Mouse (Mus musculus) kidney, embryonic 16.5 days (tissue): ENCODE results near the gene Msto1. TPM values are rescaled to one million over a fixed set of nuclear protein-coding genes. Genes with fewer than 3 reads are reported as not detected.
"Not testable (repeated sequence)": the region's sequence is repeated elsewhere in the genome, so short reads cannot be mapped to it uniquely, and the experiment has no call there.

Source experiments
- ATAC-seq: fragments of 200-750 bp; cut with Nextera tagmentation; 2 replicates; pipeline ENCODE4 v1.8.0; 2017; ENCODE audit warnings: moderate TSS enrichment; ENCODE audit not compliant: low FRiP score, low TSS enrichment
- H3K27ac ChIP-seq: fragments of 300-500 bp; sonication (generic); 2 replicates; pipeline ENCODE4 v1.5.1; 2014; ENCODE audit warnings: low read length
- H3K27me3 ChIP-seq: fragments of 300-500 bp; sonication (generic); 2 replicates; pipeline ENCODE4 v1.6.1; 2014; ENCODE audit warnings: low read length, control low read depth, mixed read lengths; ENCODE audit not compliant: insufficient read depth
- H3K36me3 ChIP-seq: fragments of 300-500 bp; sonication (generic); 2 replicates; pipeline ENCODE4 v1.6.1; 2014; ENCODE audit warnings: low read length, control low read depth, mixed read lengths; ENCODE audit not compliant: insufficient read depth
- H3K4me1 ChIP-seq: fragments of 300-500 bp; sonication (generic); 2 replicates; pipeline ENCODE4 v1.6.1; 2014; ENCODE audit warnings: low read length, control low read depth, mixed read lengths; ENCODE audit not compliant: insufficient read depth
- H3K4me2 ChIP-seq: fragments of 300-500 bp; sonication (generic); replicated peaks from 2 replicates; pipeline ENCODE4 v1.6.1; 2014; ENCODE audit warnings: low read depth, low read length
- H3K4me3 ChIP-seq: fragments of 300-500 bp; sonication (generic); 2 replicates; pipeline ENCODE4 v1.5.1; 2014; ENCODE audit warnings: mild to moderate bottlenecking, low read length
- H3K9ac ChIP-seq: fragments of 300-500 bp; sonication (generic); replicated peaks from 2 replicates; pipeline ENCODE4 v1.6.1; 2014; ENCODE audit warnings: low read length
- H3K9me3 ChIP-seq: fragments of 300-500 bp; sonication (generic); 2 replicates; pipeline ENCODE4 v1.6.1; 2016; ENCODE audit warnings: low read length, control low read depth
- WGBS: fragments of 180-500 bp; shearing (Covaris S2); extraction: QIAGEN DNeasy Blood & Tissue Kit; methylation state at CpG from one replicate; pipeline ENCODE4 v1.1.7; 2014; 5-methylcytosine and 5-hydroxymethylcytosine counted together
- polyA plus RNA-seq: library from polyadenylated mRNA; unstranded; fragments of >200 nt; fragmentation: Nextera tagmentation; extraction: Ambion mirVana; gene quantifications from 2 replicates; pipeline ENCODE4 v1.2.1, GENCODE M21; 2015

Gene Msto1
- polyA plus RNA-seq, 1 experiment from 2014 or later = 69.8 TPM

- Histone ChIP-seq H3K27me3 (no peaks in the 10 kb centered on the region), H3K9ac (no peak overlapping the region), H3K4me1 (no peaks in the 10 kb centered on the region), H3K4me3 (no peak overlapping the region), H3K4me2 (no peak overlapping the region), H3K36me3 (peaks cover 84% of the 10 kb centered on the region), H3K27ac (no peak overlapping the region), H3K9me3 (no peaks in the 10 kb centered on the region)
- 95% methylated on average over 2 of the region's 2 CpGs for WGBS
- ATAC-seq = no peak
Observed at GRCm38 (mm10) chr3:88905741-88906140, 8.1 kb downstream of the Msto1 start.

DNA sequence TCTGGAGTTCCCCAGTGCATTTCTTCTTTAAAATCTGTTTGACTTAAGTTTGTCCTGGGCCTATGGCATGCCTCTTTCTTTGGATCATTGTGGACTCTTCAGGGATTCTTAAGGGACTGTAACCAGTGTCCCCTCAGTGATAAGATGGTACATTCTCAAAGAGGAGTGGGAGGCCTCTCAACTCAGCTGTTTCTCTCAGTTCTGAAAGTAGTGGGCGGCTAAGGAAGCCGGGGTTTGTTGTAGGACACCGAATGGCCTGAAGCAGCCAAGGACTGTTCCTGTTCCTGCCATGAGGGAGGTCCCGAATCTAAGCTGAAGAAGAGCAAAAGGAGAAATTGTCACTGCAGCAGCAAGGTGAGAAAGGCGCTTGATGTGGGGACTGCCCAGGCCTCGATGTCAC is 8.6 kb downstream of the Msto1 start:
- H3K4me2 ChIP-seq = no peak overlapping the region
- WGBS = 85% methylated on average over 6 of the region's 6 CpGs
- peaks cover 82% of the 10 kb centered on the region for H3K36me3 ChIP-seq
- no peak for ATAC-seq
- no peaks in the 10 kb centered on the region for H3K4me1 ChIP-seq
- H3K4me3 ChIP-seq = no peak overlapping the region
- no peaks in the 10 kb centered on the region for H3K27me3 ChIP-seq
- H3K27ac ChIP-seq = no peak overlapping the region
- no peaks in the 10 kb centered on the region for H3K9me3 ChIP-seq
- no peak overlapping the region for H3K9ac ChIP-seq

DNA sequence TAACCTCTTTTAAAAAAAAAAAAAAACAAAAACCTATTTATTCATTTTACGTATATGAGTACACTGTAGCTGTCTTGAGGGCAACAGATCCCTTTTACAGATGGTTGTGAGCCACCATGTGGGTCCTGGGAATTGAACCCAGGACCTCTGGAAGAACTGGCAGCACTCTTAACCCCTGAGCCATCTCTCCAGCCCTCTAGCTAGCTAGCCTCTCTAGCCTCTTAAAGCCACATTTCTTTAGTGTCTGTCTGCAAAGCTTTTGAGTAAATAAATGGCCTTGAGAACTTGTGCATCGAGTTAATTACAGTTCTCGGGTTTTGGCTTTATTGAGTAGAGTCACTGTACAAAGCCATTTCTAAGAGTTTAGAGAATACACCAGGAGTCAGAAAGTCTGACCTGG is 9.0 kb downstream of the Msto1 start:
- no peak overlapping the region for H3K4me3 ChIP-seq
- no peak for ATAC-seq
- H3K36me3 ChIP-seq = peaks cover 78% of the 10 kb centered on the region
- H3K4me1 ChIP-seq = no peaks in the 10 kb centered on the region
- no peaks in the 10 kb centered on the region for H3K27me3 ChIP-seq
- H3K27ac ChIP-seq = no peak overlapping the region
- H3K9ac ChIP-seq = no peak overlapping the region
- no peaks in the 10 kb centered on the region for H3K9me3 ChIP-seq
- 85% methylated on average over 3 of the region's 3 CpGs for WGBS
- no peak overlapping the region for H3K4me2 ChIP-seq

DNA sequence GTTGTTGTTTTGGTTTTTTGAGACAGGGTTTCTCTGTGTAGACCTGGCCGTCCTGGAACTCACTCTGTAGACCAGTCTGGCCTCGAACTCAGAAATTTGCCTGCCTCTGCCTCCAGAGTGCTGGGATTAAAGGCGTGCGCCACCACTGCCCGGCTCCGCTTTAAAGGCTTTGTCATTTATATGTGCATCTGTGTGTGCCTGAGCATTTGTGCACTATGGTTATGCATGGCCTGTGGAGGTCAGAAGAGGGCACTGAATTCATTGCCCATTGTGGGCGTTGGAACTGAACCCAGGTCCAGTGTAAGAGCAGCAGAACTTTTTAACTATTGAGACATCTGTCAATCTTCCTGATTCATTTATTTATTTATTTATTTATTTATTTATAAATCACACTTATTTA is 20.8 kb downstream of the Msto1 start:
- H3K4me1 ChIP-seq, ATAC-seq, H3K9ac ChIP-seq, H3K36me3 ChIP-seq, H3K4me3 ChIP-seq, H3K27me3 ChIP-seq, H3K9me3 ChIP-seq, H3K4me2 ChIP-seq, H3K27ac ChIP-seq: not testable (repeated sequence)
- 91% methylated on average over 7 of the region's 7 CpGs for WGBS

- H3K9ac ChIP-seq, H3K36me3 ChIP-seq, H3K27me3 ChIP-seq, H3K27ac ChIP-seq, ATAC-seq, H3K4me1 ChIP-seq, H3K4me2 ChIP-seq, H3K4me3 ChIP-seq, H3K9me3 ChIP-seq: not testable (repeated sequence)
- 90% methylated on average over 4 of the region's 4 CpGs for WGBS
Observed at GRCm38 (mm10) chr3:88882536-88882935, 31.3 kb downstream of the Msto1 start.

- no CpG with 5 or more reads among the region's 4 CpGs for WGBS
- not testable (repeated sequence) for ATAC-seq
Observed at GRCm38 (mm10) chr3:88868449-88868848, 45.4 kb downstream of the Msto1 start.

GRCm38 (mm10) chr3:88867177-88867576 is 46.6 kb downstream of the Msto1 start:
- peaks cover 30% of the 10 kb centered on the region for H3K36me3 ChIP-seq
- not testable (repeated sequence) for H3K9ac ChIP-seq, ATAC-seq, H3K4me3 ChIP-seq, H3K4me2 ChIP-seq, H3K27ac ChIP-seq, H3K4me1 ChIP-seq, H3K9me3 ChIP-seq, H3K27me3 ChIP-seq
- no CpG with 5 or more reads among the region's 8 CpGs for WGBS

More at GRCm38 (mm10) chr3:88868449-88868848, 45.4 kb downstream of the Msto1 start:
- H3K9ac ChIP-seq, H3K9me3 ChIP-seq, H3K27ac ChIP-seq, H3K4me2 ChIP-seq, H3K27me3 ChIP-seq, H3K4me3 ChIP-seq, H3K4me1 ChIP-seq: not testable (repeated sequence)
- H3K36me3 ChIP-seq = peaks cover 20% of the 10 kb centered on the region; the same call in 1 of the 2 replicates

DNA sequence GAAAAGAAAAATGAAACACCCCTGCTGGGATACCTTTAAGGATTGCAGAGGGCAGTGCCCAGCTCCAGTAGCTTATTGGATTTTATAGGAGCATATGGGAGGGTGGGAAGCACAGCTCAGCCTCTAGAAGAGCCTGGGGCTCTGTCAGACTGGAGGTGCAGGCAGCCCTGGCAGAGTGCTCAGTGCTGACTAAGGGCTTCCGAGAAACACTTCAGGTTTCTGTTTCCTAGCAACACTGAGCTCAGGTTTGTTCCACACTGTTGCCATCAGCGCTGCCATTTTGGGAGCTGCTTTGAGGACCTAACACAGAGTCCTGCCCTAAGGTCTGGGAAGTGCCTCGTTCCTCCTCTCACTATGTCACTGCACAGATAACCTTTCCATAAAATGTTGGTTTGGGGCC is 47.1 kb downstream of the Msto1 start:
- not testable (repeated sequence) for ATAC-seq

DNA sequence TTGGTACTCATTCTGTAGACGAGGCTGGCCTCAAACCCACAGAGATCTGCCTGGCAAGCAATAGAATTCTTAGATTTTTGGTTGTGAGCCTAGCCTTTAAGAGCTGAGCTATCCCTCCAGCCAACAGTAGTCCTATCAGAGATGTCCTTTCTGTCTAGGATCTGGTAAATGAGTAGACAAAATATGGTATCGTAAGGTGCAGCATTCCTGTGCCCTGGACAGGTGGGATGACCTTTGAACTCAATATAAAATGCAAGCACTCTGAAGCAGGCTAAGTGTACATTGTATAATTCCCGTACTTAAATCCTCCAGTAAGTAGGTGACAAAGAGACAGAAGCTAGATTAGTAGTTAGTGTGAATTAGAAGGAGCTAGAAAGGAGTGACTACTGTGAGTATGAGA is 51.7 kb downstream of the Msto1 start:
- no peak overlapping the region for H3K4me2 ChIP-seq
- H3K27ac ChIP-seq = no peak overlapping the region
- peaks cover 67% of the 10 kb centered on the region for H3K36me3 ChIP-seq
- 91% methylated on average over 3 of the region's 3 CpGs for WGBS
- H3K9ac ChIP-seq = no peak overlapping the region
- ATAC-seq = no peak
- H3K27me3 ChIP-seq = no peaks in the 10 kb centered on the region
- H3K4me1 ChIP-seq = no peaks in the 10 kb centered on the region
- no peaks in the 10 kb centered on the region for H3K9me3 ChIP-seq
- no peak overlapping the region for H3K4me3 ChIP-seq

More for the DNA sequence above, 47.1 kb downstream of the Msto1 start:
- H3K4me1 ChIP-seq, H3K27me3 ChIP-seq, H3K4me2 ChIP-seq, H3K9me3 ChIP-seq, H3K4me3 ChIP-seq, H3K9ac ChIP-seq, H3K27ac ChIP-seq: not testable (repeated sequence)
- WGBS = no CpG with 5 or more reads among the region's 3 CpGs
- H3K36me3 ChIP-seq = peaks cover 34% of the 10 kb centered on the region

GRCm38 (mm10) chr3:88855837-88856236 is 58.0 kb downstream of the Msto1 start:
- H3K4me2 ChIP-seq = no peak overlapping the region
- no peak overlapping the region for H3K4me3 ChIP-seq
- no peak overlapping the region for H3K9ac ChIP-seq
- H3K36me3 ChIP-seq = peaks cover 47% of the 10 kb centered on the region
- no peaks in the 10 kb centered on the region for H3K27me3 ChIP-seq
- 91% methylated on average over 6 of the region's 6 CpGs for WGBS
- no peaks in the 10 kb centered on the region for H3K9me3 ChIP-seq
- H3K4me1 ChIP-seq = no peaks in the 10 kb centered on the region
- ATAC-seq = no peak
- no peak overlapping the region for H3K27ac ChIP-seq
